Mouse (Mus musculus) ovary, postnatal 14 days (tissue): ENCODE measurements around the gene Usp49.
"Not testable (repeated sequence)": the region's sequence is repeated elsewhere in the genome, so short reads cannot be mapped to it uniquely, and the experiment has no call there.

ENCODE experiments used
- DNase-seq: peaks from one replicate; pipeline ENCODE4 v3.0.0; 2022; ENCODE audit warnings: low spot score

Gene Usp49

DNA sequence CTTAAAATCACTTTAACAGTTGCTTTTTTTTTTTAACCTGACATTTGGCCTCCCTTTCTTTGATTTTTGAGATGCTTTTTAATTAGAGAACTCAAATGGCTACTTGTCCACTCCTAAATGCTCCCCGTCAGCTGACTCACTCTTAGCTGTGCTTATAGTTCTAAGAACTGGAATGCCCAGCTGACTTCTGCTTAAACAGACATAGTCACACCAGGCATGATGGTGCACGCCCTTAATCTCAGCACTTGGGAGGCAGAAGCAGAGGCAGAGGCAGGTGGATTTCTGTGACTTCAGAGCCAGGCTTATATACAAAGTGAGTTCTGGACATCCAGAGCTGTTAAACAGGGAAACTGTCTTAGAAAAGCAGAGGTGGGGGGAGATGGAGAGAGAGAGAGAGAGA is 21.5 kb downstream of the Usp49 start:
- no peak for DNase-seq

DNA sequence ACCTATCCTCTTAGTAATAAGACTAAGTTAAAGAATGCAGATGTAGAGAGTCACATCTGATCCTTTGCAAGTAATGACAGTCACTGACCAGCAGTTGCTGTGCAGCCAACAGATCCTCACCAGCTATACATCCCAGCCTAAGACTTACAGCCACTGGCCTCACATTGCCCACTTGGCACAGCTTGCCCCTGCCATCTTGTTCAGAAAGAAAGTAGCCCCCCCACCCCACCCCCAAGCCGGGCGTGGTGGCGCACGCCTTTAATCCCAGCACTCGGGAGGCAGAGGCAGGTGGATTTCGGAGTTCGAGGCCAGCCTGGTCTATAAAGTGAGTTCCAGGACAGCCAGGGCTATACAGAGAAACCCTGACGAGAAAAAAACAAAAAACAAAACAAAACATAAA is 23.9 kb downstream of the Usp49 start:
- DNase-seq: not testable (repeated sequence)

- no peak for DNase-seq
Measured at GRCm38 (mm10) chr17:47655697-47656096, 25.2 kb downstream of the Usp49 start.

- no peak for DNase-seq
Measured at GRCm38 (mm10) chr17:47657901-47658300, 27.4 kb downstream of the Usp49 start.

- DNase-seq: no peak
Measured at GRCm38 (mm10) chr17:47658741-47659243, 28.3 kb downstream of the Usp49 start.

DNA sequence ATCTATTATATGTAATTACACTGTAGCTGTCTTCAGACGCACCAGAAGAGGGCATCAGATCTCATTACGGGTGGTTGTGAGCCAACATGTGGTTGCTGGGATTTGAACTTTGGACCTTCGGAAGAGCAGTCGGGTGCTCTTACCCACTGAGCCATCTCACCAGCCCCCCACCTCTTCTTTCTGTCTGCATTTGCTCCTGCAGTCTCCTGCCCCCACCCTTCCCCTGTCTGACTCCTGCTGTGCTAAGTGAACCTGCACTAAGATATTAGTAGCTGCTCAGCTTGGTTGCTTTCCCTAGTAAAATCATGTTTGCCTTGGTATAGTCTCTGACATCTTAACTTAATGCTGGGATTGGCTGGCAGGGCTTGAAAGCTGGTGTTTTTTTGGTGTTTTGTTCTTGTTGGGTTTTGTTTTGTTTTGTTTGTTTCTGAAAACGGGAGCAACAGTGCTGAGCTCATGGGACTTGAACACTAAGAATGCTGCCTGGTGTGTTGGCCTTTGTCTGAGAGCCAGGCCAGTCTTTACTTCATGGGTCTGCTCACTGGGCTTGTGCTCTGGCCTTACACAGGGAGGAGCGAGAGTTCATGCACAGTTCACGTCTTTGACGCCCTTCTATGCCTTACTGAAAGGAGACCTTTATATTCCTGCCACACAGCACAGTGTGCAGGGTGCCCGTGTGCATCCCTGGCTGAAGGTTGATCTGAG is 32.7 kb downstream of the Usp49 start:
- DNase-seq: no peak

DNA sequence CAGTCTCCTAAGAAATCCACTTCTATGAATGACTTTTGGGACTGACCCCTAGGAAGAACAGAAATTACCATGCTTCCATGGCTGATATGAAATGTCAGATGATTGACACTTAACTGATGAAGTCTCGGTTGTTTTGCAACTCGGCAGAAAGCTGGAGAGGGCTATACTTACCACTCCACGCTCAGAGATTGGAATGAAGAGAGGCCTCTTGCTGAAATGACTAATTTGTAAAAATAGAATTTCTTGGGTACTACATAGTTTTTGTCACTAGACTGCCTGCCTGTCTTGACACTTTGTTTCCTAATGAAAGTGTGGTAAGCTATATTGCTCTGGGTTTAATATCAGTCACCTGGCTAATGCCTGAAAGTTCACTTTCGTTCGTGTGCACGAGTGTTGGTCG is 34.0 kb downstream of the Usp49 start:
- no peak for DNase-seq

- no peak for DNase-seq
Measured at GRCm38 (mm10) chr17:47669166-47669565, 38.7 kb downstream of the Usp49 start.

DNA sequence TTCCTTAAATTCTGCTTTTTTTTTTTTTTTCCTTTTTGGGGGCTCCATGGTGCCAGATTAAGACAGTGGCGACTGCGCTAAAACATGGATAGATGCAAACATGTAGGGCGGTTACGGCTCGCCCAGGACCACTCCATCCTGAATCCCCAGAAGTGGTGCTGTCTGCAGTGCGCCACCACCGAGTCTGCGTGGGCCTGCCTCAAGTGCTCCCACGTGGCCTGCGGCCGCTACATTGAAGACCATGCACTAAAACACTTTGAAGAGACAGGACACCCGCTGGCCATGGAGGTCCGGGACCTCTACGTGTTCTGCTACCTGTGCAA is 41.5 kb downstream of the Usp49 start:
- no peak for DNase-seq

GRCm38 (mm10) chr17:47672311-47673111 is 42.0 kb downstream of the Usp49 start:
- DNase-seq: peak; percentile 52

- DNase-seq: peak; percentile 70
Measured at GRCm38 (mm10) chr17:47676581-47676980, 46.1 kb downstream of the Usp49 start.

DNA sequence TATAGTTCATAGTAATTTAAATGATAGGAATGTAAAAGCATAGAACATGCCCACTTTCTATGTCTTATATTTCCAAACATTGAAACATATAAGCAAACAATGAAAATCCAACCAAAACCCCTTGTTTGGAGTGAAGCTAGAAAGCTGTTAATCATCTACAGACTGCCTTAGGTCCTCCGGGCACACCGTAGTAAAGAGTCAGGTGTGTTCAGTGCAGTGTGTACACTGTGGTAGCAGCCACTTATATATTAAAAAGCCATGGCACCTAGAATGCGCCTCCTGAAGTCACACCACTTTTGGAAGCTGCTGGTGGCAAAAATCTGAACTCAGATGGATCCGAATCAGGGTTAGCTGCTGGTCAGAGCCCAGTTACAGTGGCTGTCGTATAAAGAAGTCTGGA is 47.7 kb downstream of the Usp49 start:
- no peak for DNase-seq

DNA sequence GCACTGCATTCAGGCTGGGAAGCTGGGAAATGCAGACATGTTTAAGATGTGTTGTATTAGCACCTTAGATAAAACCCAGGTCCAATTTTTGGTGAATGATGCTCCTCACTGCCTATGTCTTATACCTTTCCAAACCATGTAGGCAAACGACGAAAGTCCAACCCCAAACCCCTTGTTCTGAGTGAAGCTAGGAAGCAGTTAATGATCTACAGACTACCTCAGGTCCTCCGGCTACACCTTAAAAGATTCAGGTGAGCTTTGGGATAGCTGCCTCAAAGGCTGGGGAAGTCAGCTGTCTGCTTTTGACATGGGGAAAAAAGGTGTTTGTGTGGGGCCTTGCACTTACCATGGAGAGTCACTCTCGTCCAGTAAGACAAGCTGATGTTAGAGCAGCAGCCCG is 48.2 kb downstream of the Usp49 start:
- DNase-seq: no peak

DNA sequence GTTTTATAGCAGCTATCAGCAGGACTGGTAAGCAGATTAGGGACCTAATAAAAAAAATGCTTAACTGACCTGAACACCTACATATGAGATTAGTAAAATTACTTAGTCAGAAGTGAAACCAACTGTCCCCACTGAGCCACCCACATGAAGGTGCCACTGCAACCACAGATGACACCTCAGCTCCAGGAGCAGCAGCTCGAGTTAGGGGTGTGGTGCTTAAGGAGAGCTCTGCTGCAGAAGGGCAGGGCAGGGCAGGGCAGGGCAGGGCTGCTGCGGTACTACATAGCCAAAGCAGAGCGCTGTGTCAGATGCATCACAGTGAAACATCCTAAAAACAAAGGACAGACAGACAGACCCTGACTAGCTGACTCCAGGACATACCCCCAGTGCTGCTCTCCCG is 52.3 kb downstream of the Usp49 start:
- DNase-seq: no peak

- DNase-seq: peak; percentile 85
Measured at GRCm38 (mm10) chr17:47687409-47688343, 57.2 kb downstream of the Usp49 start.

DNA sequence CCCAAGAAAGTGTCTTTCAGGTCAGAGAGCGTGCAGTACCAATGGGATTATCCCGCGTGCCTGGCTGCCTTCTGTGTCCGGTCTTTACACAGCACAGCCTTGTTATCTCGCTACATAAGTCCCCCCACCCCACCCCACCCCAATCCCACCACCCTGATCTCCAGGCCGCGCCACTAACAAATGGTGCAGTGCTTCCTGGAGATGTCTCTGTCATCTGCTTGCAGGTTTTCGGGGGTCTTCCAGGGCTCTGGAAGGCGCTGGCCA is 57.8 kb downstream of the Usp49 start, which contains the start of gene Tomm6:
TSS of gene Tomm6 (minus strand) at position 43 of the 264 bp plus-strand sequence.
- no peak for DNase-seq

GRCm38 (mm10) chr17:47688608-47689575 is 58.4 kb downstream of the Usp49 start, which contains the start of gene Frs3:
TSS of gene Frs3 (plus strand) at chr17:47689030.
- peak; percentile 56 for DNase-seq

- DNase-seq: no peak
Measured at GRCm38 (mm10) chr17:47689894-47690293, 59.4 kb downstream of the Usp49 start.

DNA sequence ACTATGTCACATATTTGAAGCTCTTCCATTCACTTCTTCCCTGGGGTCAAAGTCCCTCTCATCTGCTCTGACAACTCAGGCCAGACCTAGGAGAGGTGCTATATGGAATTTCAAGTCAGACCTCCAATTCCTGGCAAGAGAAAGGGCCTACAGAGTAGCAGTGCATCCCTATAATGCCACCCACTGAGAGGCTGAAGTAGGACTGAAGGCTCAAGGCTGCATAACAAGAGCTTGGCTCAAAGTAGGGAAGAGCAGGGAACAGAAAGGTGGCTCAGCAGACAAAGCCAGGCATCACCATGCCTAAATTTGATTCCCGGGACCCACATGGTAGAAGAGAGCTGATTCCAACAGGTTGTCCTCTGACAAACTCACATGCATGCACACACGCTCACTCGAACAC is 61.2 kb downstream of the Usp49 start:
- DNase-seq: no peak

DNA sequence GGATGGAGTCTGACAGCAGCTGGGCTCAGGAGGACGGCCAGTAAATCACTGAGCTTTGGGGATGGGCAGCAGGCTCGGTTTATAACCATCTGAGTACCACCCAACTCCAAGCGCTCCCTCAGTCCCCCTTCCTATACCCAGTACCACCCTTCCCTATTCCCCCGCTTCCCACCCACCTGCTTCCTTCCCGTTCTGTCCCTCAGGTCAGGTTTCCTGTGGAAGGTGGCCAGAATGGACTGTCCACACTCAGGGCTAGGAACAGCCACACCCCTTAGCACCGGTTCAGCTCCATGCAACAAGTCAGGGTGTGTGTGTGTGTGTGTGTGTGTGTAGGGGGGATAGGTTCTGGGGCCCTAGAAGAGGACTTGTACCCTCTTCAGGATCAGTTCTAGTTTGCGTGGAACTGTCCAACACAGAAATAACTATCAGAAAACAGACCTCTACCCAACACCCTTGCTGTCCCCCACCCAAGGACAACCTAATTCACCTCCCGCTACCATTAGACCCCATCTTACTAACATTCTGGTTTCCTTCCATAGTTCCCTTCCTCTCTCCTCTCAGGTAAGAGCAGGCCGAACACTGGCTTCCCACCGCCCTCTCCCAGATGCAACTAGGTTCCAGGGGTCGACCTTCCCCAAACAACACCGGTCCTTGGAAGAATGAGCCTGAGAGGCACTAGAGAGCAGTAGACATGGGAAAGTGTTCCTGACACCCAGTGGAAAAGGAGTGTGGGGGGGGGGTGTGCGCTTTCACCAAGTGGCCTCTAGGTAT is 63.4 kb downstream of the Usp49 start:
- DNase-seq: no peak

- no peak for DNase-seq
Measured at GRCm38 (mm10) chr17:47694442-47694502, 63.8 kb downstream of the Usp49 start, which contains the start of gene Gm21981. TSS of gene Gm21981 (minus strand) at chr17:47694455.
